Mouse (Mus musculus) stomach, postnatal 0 days (tissue): Measurements from ENCODE around the gene Tenm2.

Source experiments
- CTCF ChIP-seq: IDR thresholded peaks from 2 replicates; pipeline ENCODE4 v1.5.1; 2016; ENCODE audit warnings: antibody characterized with exemption, low read depth, mild to moderate bottlenecking, moderate library complexity
- EP300 ChIP-seq: optimal IDR thresholded peaks from 2 replicates; pipeline ENCODE3; 2016; ENCODE audit warnings: antibody characterized with exemption

DNA sequence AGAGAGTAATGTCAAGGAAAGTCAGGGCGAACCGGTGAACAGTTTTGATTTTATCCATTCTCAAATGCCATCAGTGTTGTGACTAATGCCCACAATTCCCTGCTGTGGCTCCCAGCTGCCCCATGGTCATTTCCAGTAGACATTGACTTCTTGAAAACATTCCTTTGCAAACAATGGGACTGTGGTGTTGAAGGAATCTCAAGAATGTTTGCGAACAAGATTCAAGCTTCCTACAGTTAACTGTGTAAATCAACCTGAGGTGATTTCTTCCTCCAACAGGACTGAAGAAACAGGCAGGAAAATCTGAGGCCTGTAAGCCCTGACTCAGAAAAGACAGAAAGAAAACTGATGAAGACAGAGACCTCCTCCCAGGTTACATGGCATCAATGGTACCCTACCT lies 196.5 kb downstream of the Tenm2 start:
- TF ChIP-seq CTCF (no peak), EP300 (no peak)
